Mouse (Mus musculus): ENCODE measurements around the gene 9230112D13Rik.

9230112D13Rik gene

DNA sequence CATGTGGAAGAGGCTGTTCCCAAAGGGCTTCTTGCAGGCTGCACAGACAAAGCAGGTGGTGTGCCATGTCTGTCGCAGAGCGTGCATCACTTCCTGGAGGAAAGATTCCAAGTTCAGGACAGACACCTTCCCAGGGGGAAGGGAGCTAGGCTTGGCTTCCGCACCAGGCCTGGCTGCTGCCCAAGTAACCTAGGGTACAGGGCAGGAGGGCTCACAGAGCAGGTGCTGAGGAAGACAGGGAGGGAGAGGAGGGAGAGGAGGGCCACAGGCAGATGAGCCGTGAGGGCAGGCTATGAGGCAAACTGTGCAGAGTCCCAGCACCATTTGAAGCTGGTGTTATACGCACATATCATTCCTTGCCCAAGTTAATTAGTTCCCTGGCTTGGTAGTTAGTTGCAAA lies 19.3 kb upstream of the 9230112D13Rik start:
- DNase-seq (ENCODE audit: low read depth, low spot score): no peak

DNA sequence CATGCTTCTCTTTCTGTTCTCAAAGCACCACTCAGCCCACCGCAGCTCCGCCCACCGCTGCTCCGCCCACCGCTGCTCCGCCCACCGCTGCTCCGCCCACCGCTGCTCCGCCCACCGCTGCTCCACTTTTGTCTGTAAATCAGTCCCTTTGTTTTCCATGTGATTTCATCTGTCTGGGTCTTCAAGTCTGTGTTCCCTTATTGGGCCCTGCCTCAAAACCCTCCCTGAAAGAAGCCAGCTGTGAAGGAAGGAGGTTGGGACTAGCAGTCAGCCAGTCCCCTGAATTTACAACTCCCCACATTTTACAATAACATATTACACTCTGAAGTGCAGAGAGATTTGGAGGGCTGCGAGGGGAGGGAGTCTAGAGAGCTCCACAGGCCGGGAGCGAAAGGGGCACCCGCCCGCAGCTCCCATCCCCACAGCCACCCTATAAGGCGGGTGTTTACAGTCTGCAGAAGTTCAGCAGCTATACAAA lies 18.1 kb upstream of the 9230112D13Rik start:
- DNase-seq (ENCODE audit: low read depth, low spot score): no peak

DNA sequence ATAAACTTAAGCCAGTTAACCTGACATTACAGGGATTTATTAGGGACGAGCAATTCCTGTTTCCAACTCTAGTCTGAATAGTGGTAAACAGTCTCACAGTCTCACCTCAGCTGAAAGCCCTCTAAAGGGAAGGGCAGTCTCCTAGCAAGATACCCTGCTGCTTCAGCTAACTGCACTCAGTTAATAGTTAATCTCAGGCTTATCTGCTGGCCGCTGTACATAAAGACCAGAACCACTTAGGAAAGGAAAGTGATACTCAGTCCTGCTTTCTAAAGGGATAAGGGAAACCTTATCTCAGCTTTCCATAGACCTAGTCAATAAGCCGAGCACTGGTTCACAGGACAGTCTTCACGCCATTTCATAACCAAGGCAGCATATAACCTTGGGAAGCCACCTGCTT lies 13.3 kb upstream of the 9230112D13Rik start:
- DNase-seq (ENCODE audit: low read depth, low spot score): no peak

DNA sequence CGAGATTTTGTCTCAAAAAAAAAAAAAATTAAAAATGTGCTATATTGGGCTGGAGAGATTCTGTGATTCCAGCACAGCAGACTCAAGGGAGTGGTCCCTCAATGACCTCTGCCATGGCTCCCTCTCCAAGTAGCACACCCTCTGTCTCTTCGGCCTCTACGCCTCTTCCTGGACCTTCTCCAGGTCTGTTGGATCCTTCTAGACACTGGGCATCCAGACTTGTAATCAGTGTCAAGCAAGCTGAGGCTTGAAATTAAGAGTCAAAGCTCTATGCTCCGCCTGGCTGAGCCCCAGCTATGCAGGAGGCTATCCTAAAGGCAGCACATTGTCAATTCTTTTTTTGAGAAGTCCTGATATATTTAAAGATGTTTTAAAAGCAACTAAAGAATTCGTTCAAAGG lies 10.9 kb upstream of the 9230112D13Rik start:
- DNase-seq (ENCODE audit: low read depth, low spot score): no peak

DNA sequence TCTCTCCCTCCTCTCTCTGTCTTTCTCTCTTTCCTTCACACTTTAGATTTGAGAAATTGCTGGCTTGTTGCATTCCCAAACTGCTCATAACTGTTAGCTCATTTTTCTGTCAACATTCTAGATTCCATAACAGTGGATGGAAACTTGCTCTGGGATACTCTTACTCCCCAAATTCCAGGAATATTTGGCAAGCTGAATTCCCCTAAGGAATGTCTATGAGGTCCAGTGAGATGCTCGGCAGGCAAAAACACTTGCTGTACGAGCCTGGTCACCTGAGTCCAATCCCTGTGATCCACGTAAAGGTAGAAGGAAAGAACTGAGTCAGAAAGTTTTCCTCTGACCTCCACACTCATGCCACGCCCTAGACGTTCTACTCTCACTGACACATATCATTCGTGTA lies 9.9 kb upstream of the 9230112D13Rik start:
- no peak for DNase-seq (ENCODE audit: low read depth, low spot score)

DNA sequence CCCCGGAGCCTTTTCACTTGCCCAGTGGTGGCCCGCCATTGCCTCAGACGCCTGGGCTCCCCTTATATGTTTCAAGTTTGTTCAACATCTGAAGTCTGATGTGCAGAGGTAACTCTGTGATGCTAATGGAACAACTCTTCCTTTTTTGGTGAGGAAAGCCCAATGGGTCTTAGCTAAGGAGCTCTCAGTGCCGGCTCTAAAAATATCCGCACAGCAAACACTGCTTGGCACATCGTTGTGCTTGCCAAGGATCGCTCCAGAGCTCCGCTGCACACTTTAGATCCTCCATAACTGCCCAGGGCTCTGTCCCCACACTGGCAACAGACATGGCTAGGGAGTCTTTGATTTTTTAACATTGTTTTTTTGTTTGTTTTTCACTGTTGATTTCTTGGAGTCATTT lies 6.2 kb upstream of the 9230112D13Rik start:
- no peak for DNase-seq (ENCODE audit: low read depth, low spot score)

DNA sequence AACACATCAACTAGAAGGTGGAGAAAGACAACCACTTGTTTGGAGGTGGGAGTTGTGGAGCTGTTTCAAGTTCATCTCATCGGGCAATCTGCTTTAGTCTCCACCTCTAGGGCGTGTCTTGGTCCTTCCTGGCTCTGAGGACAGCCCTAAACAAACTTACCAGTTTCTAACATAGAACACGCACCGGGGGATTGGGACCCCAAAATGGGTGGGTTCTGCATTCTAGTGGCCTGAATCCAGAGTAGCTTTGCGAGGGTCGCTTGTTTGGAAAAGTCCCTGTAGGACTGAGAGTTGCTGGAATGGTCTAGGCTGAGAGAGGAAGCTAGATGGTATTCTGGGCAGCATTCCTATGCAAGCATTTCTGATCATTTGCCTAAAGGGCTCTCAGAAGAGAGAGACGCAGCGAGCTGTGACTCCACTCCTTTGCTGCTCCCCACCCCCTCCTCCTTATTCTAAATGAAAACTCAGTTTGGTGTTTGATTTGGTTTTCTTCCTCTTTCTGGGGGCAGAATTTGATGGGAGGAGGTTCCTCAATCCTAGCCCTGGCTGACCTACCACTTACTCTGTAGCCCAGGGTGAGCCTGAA lies 4.5 kb downstream of the 9230112D13Rik start:
- no peak for DNase-seq (ENCODE audit: low read depth, low spot score)

DNA sequence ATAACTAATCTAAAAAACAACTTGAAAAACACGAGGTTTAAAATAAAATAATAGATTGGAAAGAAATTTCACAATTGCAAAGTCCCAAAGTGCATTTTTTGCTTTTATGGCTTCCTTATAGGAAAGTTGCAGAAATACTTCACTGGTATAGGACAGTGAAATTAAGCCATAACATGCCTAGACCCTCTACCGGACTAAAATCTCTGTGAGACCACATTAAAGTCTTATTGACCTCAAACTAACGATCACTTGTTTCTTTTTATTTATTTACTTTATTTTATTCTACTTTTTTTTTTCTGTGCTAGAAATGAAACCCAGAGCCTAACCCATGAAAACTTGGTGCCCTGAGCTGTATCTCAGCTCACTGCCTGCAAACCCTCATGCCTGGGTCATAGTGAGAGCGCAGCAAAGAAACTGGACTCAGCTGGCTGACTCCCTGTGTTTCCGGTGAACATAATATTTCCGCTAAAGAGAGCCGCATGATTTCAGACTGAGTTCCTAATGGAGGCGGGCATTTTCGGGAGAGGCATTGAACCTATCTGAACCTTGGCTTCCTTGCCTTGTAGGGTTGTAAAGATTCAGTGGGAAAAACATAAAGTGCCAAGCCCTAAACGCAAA lies 5.5 kb downstream of the 9230112D13Rik start:
- DNase-seq (ENCODE audit: low read depth, low spot score): no peak

DNA sequence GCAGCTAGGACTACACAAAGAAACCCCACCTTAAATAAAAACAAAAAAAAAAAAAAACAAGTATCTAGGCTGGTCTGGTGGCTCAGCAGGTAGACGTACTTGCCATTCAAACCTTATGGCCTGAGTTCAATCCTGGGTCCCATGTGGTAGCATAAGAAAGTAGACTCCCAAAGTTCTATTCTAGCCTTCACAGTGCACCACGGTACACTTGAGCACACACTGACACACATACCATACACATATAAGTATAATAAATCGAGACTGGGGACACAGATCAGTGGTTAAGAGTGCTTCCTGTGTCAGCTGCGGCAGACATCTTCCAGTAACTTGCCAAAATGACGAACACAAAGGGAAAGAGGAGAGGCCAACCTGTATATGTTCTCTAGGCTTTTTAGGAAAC lies 6.7 kb downstream of the 9230112D13Rik start:
- no peak for DNase-seq (ENCODE audit: low read depth, low spot score)

DNA sequence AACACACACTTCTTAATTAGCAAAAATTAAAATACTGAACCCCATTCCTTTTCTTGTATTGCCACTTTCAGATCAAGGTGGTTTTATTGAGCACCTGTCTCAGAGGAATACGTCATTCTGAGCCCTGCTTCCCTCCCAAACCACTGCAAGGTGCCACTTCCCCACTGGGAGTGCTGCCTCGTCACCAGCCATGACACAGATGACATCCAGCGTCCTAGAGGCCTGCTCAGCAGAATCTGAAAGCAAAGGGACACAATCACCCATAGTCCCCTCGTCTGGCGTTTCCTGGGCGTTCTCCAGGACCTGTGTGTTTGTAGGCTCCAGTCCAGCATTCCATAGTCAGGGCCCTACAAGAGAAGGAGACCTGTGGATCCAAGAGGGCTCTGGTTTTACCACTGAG lies 8.5 kb downstream of the 9230112D13Rik start:
- DNase-seq (ENCODE audit: low read depth, low spot score): no peak

DNA sequence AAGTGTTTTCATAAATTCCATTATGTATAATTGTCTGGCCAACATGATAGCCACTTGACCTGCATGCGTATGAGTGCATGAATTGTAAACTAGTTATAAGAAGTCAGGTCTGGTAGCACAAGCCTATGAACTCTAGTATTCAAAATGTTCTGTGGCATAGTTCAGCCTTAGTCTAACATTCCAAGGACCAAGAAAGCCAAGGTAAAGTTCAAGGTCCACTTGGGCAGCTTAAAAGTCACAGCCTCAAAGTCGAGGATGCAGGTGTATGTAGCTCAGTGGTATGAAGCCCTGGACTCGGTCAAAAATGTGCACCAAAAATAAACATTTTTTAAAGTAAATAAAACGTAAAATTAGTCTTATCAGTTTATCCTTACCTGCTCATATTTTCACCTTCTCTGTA lies 10.0 kb downstream of the 9230112D13Rik start:
- DNase-seq (ENCODE audit: low read depth, low spot score): no peak

DNA sequence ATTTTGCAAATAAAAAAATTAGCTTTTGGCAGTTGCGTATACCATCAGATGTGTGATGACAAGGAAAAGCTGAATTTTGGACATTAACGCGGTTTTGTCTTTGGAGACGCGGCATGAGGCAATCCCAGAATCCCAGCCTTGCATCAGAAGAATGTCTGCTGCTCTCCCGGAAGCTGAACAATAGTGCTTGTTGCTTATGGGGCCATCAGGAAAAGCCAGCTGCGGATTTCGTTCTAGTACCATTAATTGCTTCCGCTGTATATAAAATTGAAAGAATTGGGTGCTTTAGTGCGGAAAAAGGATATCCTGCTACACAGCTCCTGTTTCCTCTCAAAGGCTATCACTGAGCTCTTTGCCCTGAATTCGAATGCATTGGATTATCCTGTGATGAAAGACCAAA lies 10.7 kb downstream of the 9230112D13Rik start:
- DNase-seq (ENCODE audit: low read depth, low spot score): no peak

DNA sequence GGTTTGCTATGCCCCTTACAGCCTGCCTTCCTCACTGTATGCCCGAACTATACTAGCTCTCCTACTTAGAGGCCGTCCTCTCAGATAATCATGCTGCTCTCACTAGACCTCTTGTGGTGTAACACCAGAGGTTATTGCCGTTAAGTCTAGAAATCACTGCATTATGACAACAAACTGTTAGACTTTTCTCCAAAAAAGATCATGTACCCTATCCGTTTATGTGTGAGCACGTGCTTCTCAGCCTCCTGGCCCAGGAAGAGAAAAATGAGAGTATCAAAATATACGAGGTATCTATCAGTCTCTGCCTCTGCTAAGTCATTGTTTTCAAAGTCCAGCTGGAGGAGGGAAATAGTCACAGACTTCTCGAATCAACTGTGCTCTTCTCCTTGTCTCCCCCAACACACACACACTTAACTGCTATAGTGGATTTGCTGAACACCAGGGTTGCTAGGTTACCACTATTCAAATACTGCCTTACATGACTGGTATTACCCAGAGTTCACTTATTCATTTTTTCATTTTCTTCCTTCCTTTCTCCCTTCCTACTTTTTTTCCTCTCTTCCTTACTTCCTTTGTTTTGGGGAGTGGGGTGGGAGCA lies 13.7 kb downstream of the 9230112D13Rik start:
- DNase-seq (ENCODE audit: low read depth, low spot score): no peak

DNA sequence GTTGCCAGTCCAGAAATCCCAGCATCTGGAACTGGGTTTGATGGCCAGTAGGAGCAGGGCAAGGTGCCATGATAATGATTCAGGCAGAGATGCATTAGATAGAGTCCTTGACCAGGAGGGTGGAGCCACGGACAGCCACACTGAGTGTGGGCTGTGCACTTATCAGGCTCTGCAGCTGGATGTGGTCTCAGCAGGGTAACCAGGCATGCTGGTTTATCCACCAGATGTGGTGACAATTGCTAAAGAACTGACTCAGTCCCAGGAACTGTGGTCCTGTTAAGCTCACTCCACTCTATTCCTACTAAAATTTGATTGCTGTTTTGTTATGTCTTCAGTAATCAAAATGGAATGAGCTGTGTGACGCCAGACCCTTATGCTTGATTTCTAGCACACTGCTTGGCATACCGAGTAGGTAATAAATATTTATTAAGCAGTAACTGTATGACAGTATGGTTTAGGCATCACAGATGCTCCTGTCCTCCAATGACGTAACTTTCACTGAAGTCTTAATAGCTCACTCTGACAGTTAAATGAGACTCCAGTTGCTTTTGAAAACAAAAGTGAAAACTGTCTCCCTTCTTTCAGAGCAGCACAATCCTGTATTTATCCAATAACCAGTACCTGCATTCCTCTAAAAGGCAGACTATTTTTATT lies 14.3 kb downstream of the 9230112D13Rik start:
- no peak for DNase-seq (ENCODE audit: low read depth, low spot score)

DNA sequence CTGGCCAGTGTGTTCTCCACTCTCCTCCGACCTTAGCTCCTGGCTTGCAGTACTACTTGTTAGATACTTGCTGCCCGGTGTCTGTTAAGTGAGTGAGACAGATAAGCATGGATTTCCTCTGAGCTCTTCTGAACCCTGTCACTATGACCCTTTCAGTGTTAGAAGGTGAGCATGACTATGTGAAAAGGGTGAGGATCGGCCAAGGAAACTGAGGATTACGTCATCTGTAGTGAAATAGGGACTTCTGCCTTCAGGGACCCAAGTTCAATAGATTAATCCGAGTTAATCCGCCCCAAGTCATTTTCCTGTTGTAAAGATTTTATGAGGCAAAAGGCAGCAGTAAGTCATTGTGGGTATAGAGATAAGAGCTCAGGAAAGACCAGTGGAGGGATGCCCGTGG lies 17.3 kb downstream of the 9230112D13Rik start:
- DNase-seq (ENCODE audit: low read depth, low spot score): no peak

DNA sequence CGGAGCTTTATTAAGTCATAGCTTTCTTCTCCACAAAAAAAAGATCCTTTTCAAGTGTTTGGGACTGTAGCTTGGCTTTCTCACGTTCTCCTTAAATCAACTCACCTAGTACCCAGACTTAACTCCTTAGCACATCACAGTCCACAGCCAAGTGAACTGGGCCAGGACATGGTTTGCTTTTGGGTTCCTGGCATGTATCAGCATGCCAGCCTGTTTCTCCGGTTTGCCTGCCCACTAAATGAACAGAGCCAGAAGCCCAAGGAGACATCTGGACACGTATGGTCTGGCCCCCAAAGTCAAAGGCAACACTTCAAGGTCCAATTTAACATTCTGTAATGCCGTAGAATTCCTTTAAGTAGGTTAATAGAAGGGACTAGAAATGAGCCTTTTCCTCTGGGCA lies 18.2 kb downstream of the 9230112D13Rik start:
- DNase-seq (ENCODE audit: low read depth, low spot score): no peak

DNA sequence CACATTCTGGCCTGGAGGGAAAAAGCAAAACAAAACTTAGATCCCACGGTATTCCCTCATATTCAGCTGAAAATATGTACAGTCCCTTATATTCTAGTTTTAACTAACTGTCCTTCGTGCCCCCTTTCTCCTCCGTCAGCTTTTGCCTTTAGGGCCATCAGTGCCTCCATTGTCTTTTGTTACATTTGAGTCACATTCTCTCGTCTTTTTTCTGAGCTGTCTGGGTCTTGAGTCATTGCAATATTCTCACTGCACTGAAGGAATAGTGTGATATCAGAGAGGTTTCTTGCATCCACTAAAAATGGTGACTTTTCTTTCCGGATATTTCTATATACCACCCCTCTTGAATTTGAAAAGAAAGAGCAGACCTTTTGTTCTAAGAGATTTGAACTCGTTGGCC lies 18.8 kb downstream of the 9230112D13Rik start:
- DNase-seq (ENCODE audit: low read depth, low spot score): no peak

DNA sequence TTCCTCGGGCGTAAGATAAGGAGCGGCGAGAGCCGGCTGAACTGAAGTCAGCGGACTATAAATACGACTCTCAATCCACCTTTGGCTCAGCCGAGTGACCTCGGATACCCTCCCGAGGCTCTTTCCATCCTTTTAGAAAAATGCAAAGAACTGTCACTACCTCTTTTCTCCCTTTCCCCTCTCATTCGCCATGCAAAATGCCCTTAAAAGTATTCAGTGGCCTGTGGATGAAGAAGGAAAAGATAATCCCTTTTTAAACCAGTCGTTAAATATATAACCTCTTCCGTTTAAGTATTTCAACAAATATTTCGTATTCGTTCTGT lies 19.3 kb downstream of the 9230112D13Rik start, which contains the start of gene Bmpr1a:
TSS of gene Bmpr1a (minus strand) at position 17 of the 323 bp plus-strand sequence.
- DNase-seq (ENCODE audit: low read depth, low spot score): peak; percentile 56

DNA sequence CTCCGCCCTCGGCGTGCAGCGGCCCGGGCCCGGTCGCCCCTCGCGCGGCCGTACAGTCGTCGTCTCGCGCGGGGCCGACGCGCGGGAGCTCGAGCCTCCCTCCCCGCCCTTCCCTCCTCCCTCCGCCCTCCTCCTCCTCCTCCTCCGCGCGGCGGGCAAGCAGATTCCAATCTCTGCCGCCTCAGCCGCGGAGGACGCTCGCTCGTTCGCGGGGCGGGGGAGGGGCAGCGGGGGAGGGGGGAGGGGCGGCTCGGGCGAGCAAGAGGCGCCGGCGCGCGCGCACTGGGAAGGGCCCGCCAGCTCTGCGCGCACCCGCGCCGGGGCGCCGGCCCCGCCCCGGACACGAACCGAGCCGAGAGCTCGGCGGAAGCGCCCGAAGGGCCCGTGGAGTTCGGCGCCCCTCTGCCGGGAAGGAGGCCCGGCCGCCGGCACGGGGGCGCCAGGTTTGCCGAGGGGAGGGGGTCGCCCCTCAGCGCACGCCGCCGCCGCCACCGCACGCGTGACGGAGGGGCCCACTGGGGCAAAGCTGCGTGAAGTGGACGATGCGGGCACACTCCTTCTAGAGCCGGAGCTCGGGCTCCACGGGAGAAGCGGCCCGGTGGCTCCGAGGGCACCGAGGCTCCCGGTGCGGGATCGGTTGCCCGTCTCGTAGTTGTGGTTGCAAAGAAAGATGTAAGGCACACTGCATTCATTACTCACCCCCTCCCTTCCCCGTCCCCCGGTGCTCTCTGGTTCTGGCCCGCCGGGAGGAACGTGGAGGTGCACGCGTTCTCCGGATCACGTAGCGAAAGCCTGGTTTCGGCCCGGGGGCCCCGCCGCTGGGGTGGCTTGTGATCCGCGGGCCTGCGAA lies 19.9 kb downstream of the 9230112D13Rik start:
- peak; percentile 82 for DNase-seq (ENCODE audit: low read depth, low spot score)

DNA sequence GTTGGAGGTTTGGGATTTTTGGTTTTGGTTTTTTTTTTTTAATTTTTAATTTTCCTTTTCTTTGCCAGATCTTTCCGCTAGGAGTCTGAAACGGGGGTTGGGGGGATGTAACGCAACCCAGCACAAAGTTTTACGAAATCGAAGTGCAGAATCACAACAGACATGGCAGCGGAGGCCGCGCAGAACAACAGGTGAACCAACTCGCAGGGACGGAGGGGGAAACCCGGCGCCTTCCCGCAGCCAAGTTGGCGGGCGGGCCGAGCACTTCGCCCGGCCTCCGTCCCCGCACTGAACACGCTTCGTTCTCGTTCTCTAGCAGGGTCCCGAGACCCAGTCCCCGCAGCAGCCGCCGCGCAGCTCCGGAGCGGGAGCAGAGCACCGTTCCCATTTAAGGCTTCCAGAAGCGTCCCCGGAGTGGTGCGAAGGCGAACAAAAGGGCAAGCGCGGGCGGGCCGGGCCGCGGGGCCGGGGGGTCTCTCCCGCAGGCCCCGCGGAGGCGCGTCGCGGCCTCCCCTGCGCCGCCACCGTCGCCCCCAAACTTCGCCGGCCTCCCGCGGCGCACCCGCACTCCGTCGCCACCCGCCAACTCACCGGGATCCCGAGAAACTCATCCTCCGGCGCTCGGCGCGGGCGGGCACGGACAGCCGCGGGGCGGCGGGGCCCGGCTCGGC lies 20.7 kb downstream of the 9230112D13Rik start:
- no peak for DNase-seq (ENCODE audit: low read depth, low spot score)

DNA sequence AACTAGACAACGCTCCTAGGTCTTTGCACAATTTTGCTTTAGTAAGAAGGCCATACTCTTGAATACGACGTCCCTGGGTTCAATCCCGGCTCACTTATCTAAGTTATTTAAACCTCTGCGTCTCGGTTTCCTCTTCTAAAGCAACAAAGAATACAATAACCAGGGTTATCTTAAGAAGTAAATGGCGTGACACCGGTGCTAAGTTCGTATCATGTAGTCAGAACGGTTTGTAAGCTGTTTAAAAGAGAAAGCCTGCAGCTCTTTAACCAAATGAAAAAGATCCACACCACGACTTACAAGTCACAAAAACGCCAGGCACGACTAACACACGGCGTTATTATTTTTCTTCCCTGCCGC lies 21.2 kb downstream of the 9230112D13Rik start:
- DNase-seq (ENCODE audit: low read depth, low spot score): no peak
